Mouse (Mus musculus) neutrophil, adult 5-6 weeks (primary cell): Measurements from ENCODE around the gene Sptbn2. TPM values are rescaled to one million over a fixed set of nuclear protein-coding genes. Genes with fewer than 3 reads are reported as not detected.

Source experiments
- ATAC-seq: fragments of 151-379, 151-347 bp; 2 replicates; pipeline ENCODE4 v1.8.0; 2017; ENCODE audit warnings: mild to moderate bottlenecking, moderate TSS enrichment; ENCODE audit not compliant: insufficient number of reproducible peaks, poor library complexity, low FRiP score, severe bottlenecking; ENCODE audit errors: extremely low read depth
- total RNA-seq: library from RNA; stranded (forward); fragments of 200-1000 nt; gene quantifications from 2 replicates; pipeline ENCODE4 v1.2.3, GENCODE M21; 2017

Sptbn2 gene
- not detected in 2 replicates for total RNA-seq

DNA sequence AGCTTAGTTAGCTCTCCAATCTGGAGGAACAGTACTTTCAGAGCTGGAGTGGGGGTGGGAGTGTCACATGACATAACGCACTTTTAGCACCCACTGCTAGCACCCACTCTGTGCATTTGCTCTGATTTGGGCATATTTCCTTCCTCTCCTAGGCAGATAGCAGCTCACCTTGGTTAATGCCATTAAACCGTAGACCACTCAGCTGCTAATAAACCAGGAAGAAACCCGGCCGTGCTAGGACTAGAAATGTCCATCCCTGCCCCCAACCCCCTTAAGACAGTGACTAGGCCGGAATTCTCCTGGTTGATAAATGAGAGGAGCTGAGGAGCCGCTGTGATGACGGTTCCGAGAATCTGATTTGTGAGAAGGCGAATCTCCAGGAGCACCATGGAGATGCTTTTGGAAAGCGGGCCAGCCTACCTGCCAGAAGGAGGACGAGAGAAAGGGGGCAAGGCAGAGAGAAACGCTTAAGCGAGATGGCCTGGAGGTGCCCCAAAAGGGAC, at the start of gene Sptbn2:
TSS of gene Sptbn2 (plus strand) at position 70 of the 503 bp plus-strand sequence.
- no peak for ATAC-seq

GRCm38 (mm10) chr19:4666815-4667214, 44.2 kb upstream of the Sptbn2 start:
- no peak for ATAC-seq

- no peak for ATAC-seq
Measured at GRCm38 (mm10) chr19:4670776-4671175, 40.2 kb upstream of the Sptbn2 start.

GRCm38 (mm10) chr19:4672401-4672800, 38.6 kb upstream of the Sptbn2 start:
- no peak for ATAC-seq

GRCm38 (mm10) chr19:4694346-4694745, 16.6 kb upstream of the Sptbn2 start:
- ATAC-seq, result no peak

DNA sequence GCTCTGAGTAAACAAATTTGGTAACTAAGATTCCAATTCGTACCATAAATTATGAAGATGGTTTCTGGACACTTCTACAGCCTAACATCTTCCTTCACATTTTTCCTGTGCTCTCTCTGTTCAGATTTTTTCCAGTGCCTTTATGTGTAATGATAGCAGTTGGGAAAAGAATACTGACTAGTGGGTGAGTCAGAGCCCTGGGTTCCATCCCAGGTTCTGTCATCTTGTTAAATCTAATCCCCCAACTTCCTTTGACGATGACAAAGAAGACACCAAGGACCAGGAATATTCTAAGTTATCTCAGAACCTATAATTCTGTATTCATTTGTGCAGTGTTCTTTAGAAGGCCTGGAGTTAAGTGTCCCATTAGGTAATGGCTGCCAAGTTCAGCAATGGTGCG, 13.8 kb upstream of the Sptbn2 start:
- no peak for ATAC-seq

GRCm38 (mm10) chr19:4697721-4698120, 13.2 kb upstream of the Sptbn2 start:
- no peak for ATAC-seq

DNA sequence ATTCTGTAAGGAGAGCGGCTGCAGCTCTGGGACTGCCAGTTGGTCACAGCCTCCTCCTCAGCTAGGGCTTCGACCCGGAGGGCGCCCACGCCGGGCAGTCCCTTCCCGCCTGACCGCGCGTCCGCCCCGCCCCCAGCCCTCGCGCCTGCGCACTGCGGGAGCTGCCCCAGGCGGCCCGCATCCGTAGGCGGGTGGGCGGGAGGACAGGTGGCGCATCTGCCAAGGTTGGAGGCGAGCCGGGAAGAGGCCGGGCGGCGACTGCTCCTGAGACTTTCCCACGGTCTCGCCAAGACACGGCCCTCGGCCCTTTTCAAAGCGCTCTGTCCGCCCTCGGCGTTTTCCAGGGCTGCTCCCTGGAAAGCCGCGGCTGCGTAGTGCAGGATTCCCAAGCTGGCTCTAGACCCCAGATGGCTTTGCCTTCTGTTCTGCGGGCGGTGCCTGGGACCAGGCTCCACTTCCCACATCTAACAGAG, 12.7 kb upstream of the Sptbn2 start, which contains the start of gene Gm960:
TSS of gene Gm960 (minus strand) at position 464 of the 473 bp plus-strand sequence.
- ATAC-seq, result no peak

DNA sequence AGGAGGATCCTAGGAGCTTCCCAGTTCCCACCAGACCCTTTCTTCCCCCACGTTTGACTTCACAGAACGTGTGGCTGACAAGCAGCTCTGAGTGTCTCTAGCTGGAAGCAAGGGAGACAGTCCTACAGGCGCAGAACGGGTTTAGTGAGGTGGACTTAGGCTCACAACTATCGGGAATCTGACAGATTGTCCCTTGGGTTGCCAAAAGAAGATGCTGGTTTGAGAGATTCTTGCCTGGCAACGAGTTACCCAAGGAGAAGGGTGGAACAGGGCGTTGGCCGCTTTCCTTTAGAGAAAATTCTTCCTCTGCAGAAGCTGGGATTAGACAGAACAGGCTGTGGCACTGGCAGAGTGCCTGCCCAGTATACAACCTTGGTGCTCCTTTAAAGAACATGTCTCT, 12.1 kb upstream of the Sptbn2 start:
- no peak for ATAC-seq

GRCm38 (mm10) chr19:4699821-4700220, 11.1 kb upstream of the Sptbn2 start:
- ATAC-seq, result no peak

DNA sequence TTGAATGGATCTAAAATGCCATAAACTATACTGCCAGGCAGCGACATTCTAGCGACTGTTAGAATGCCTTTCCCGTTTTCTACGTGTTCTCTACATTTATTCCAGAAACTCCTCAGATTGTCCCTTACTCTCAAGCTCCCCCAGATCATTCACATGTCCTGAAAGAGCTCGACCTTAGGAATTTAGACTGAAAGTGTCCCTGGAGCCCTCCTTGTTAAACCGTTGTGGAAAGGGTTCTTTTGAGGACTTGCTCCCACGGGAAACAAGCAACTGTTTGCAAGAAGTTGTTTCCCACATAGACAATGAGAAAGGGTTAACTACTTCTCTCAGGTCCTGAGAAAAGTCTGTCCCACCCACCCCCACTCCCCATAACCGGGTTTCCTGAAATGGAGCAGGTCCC, 10.3 kb upstream of the Sptbn2 start:
- no peak for ATAC-seq

DNA sequence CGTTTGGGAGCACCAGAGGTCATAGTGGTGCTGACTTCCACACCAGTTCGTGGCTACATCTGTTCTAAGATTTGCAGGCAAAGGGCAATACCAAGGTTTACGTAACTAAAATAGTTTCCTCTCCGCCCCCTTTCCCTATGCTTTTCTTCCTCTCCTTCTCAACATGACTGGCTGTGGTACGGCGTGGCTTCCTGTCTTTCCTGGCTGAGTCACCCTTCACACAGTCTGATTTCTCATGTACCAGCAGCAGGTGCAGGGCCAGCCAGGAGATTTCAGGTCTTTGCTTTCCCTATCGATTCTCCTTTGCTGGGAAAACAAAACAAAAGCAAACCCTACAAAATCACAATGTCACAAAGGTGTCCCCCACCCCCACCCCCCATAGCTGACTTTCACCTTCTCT, 9.7 kb upstream of the Sptbn2 start:
- ATAC-seq, result no peak

DNA sequence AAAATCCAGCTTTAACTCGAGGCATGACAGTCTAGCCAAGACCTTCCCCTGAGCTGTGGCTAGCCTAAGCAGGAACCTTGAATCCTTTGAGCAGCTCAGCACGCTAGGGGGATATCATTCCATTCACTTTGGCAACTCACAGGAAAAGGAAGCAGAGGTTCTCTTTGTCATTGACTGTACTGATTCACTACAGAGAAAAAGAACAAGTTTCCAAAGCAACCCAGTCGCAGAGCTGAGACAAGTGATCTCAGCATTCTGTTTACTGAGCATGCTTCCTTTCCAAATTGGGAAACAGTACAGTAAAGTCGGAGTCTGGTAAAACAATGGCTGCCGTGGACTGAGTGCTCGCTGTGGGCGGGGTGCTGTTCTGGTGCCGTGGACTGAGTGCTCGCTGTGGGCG, 2.2 kb upstream of the Sptbn2 start:
- ATAC-seq, result no peak

GRCm38 (mm10) chr19:4711601-4712155, 711 bp downstream of the Sptbn2 start:
- no peak for ATAC-seq

DNA sequence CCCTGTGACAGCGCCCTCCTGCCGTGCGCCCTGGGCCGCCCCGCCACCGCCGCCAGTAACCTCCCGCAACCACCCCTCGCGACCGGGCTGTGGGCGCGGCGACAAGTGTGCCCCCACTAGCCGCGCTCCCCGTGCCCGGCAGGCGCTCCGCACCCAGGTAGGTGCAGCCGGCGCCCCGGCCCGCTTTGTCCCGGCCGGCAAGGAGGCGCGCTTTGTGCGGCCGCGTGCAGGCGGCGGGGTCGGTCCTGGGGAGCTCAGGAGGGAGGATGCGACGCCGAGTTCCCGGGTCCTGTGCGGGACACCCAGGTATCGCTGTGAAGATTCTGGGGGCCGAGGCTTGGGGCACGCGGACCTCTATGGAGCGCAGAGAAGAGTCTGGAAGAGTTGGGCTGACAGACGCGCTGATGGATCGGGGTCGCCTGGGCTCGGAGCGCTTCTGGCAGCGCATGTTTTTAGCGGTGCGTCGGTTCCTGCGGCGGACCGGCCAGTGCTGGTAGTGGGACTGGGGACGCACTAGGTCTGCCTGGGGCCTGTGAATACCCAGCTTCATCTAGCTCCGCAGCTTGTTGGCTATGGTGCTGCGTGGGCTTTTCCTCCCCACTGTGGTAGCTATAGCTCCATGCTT, 1.3 kb downstream of the Sptbn2 start:
- ATAC-seq, result no peak

- no peak for ATAC-seq
Measured at GRCm38 (mm10) chr19:4712781-4713526, 2.0 kb downstream of the Sptbn2 start.

GRCm38 (mm10) chr19:4713886-4714285, 2.9 kb downstream of the Sptbn2 start:
- no peak for ATAC-seq

DNA sequence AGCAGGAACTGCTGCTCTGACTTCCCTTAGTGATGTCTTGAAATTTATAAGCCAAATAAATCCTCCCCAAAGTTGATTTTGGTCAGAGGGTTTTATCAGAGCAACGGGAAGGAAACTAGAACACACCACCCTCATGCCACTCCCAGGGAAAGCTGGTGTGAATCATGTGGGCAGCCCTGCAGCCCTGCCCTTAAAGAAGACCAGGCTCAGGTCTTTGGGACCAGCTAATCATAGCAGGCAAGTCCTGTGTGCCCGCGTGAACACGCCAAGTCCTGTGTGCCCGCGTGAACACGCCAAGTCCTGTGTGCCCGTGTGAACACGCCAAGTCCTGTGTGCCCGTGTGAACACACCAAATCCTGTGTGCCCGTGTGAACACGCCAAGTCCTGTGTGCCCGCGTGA, 5.8 kb downstream of the Sptbn2 start:
- ATAC-seq, result no peak

GRCm38 (mm10) chr19:4717281-4717680, 6.3 kb downstream of the Sptbn2 start:
- no peak for ATAC-seq

DNA sequence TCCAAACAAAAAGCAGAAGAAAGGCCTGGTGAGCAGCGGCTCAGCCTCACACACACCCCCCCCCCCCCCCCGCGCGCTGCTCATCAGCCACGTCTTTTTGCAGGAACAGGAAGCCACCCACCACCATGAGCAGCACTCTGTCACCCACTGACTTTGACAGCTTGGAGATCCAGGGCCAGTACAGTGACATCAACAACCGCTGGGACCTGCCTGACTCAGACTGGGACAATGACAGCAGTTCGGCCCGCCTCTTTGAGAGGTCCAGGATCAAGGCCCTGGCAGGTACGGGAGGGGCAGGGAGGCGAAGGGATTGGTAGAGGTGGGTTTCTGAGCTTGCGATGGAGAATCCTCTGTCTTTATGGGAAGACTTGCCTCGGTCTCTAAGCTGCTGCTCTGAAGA, 7.7 kb downstream of the Sptbn2 start:
- ATAC-seq, result no peak
